15 mouse cellular contexts compared by ENCODE assay signal in the genomic region with DNA sequence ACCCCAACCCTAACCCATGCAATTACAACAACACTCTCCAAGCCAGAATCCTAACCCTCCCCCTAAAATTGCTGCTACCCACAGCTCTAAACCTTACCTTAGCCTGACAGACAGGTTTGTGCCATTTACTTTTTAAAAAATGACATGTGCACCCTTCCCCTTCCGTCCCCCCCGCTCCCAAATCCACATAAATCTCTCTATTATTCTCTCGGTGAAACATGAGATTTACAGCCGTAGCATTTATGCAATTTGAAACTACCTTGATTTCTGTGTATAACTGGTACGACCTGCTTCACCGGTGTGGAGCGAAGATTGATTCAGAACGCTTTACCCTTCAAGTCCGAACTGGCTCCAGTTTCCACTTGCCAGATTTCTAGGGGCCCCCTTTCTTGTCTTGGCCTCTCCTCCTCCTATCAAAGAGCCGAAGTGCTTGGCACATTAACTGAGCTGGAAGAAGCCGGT. TPM values are rescaled to one million over a fixed set of nuclear protein-coding genes. Genes with fewer than 3 reads are reported as not detected.
A peak's percentile ranks its signal among the peaks of the same experiment; 100 is the strongest.
DNase-seq lines count a peak whose midpoint lies in the region; ATAC-seq and TF ChIP-seq lines count a peak whose summit lies in the region.
"Had no signal": no experiment of that assay in that cellular context is flagged by ENCODE, and none has a peak within 500 bp of the region (broad histone marks: within the 10 kb centered on the region; RNA-seq: fewer than 3 reads in every experiment).

No protein-coding gene starts in this region.

- H3K36me3 ChIP-seq in hindbrain, embryonic 11.5 days (ENCODE audit: control insufficient read depth, insufficient read depth, low read length) = no peaks in the 10 kb centered on the region
- no peaks in the 10 kb centered on the region for H3K36me3 ChIP-seq in hindbrain, postnatal 0 days (ENCODE audit: insufficient read depth, low read length)
- H3K36me3 ChIP-seq in limb, embryonic 15.5 days = no peaks in the 10 kb centered on the region
- H3K36me3 ChIP-seq: neural tube, embryonic 15.5 days had no signal

- no peaks in the 10 kb centered on the region for H3K4me1 ChIP-seq in hindbrain, embryonic 11.5 days (replicated peaks; ENCODE audit: control insufficient read depth, insufficient read depth, low read length)
- no peaks in the 10 kb centered on the region for H3K4me1 ChIP-seq in hindbrain, postnatal 0 days (ENCODE audit: insufficient read depth, low read length)
- H3K4me1 ChIP-seq in limb, embryonic 15.5 days = no peaks in the 10 kb centered on the region
- H3K4me1 ChIP-seq: neural tube, embryonic 15.5 days had no signal

- H3K4me3 ChIP-seq in hindbrain, embryonic 11.5 days (ENCODE audit: low read depth, low read length) = no peak overlapping the region
- H3K4me3 ChIP-seq in hindbrain, postnatal 0 days (ENCODE audit: low read length) = no peak overlapping the region
- H3K4me3 ChIP-seq in limb, embryonic 15.5 days = no peak overlapping the region
- H3K4me3 ChIP-seq: left cerebral cortex, adult 2 months; neural tube, embryonic 15.5 days had no signal

- WGBS in hindbrain, embryonic 11.5 days = 79% methylated on average over 11 of the region's 11 CpGs
- WGBS in hindbrain, postnatal 0 days = 85% methylated on average over 11 of the region's 11 CpGs
- 34% methylated on average over 11 of the region's 11 CpGs for WGBS in limb, embryonic 15.5 days

- DNase-seq in hindbrain, embryonic 11.5 days (ENCODE audit: low spot score) = peak; percentile 4
- DNase-seq in hindbrain, postnatal 0 days (ENCODE audit: low spot score) = no peak
- DNase-seq in urinary bladder, adult 18-20 months (ENCODE audit: low spot score in 2 of 2) = peak; percentile 30 to 79
- DNase-seq in urinary bladder, adult 2 months (ENCODE audit: low spot score) = no peak
- no peak for DNase-seq in adrenal gland, postnatal 14 days
- DNase-seq in cerebellum, postnatal 14 days = no peak
- DNase-seq in gastrocnemius, postnatal 25 days = no peak
- DNase-seq: cerebellum, adult 11-12 months; right cerebral cortex, postnatal 25 days had no signal

- H3K9me3 ChIP-seq in hindbrain, embryonic 11.5 days (ENCODE audit: control insufficient read depth, low read length) = no peaks in the 10 kb centered on the region
- no peaks in the 10 kb centered on the region for H3K9me3 ChIP-seq in hindbrain, postnatal 0 days (ENCODE audit: low read length)
- H3K9me3 ChIP-seq in limb, embryonic 15.5 days = no peaks in the 10 kb centered on the region
- H3K9me3 ChIP-seq: neural tube, embryonic 15.5 days had no signal

- H3K9ac ChIP-seq in hindbrain, embryonic 11.5 days (ENCODE audit: low read depth, low read length) = no peak overlapping the region
- H3K9ac ChIP-seq in hindbrain, postnatal 0 days (replicated peaks; ENCODE audit: low read length) = no peak overlapping the region
- H3K9ac ChIP-seq in limb, embryonic 15.5 days = no peak overlapping the region
- H3K9ac ChIP-seq: neural tube, embryonic 15.5 days had no signal

- TF ChIP-seq CTCF in hindbrain, postnatal 0 days (IDR thresholded peaks at IDR 0.05; ENCODE audit: low read depth) = no peak

- no peak for ATAC-seq in hindbrain, embryonic 11.5 days (ENCODE audit: low FRiP score)
- ATAC-seq in hindbrain, postnatal 0 days = no peak
- ATAC-seq in limb, embryonic 15.5 days (ENCODE audit: insufficient number of reproducible peaks, low FRiP score, low TSS enrichment, low read depth) = no peak; the same call in 1 of the 2 replicates
- ATAC-seq: forebrain, embryonic 16.5 days; inflammation-experienced regulatory T-cells, adult 6 months had no signal

- no peak overlapping the region for H3K4me2 ChIP-seq in hindbrain, embryonic 11.5 days (replicated peaks; ENCODE audit: low read depth, low read length)
- H3K4me2 ChIP-seq in hindbrain, postnatal 0 days (ENCODE audit: low read depth, low read length) = no peak overlapping the region
- H3K4me2 ChIP-seq in limb, embryonic 15.5 days = no peak overlapping the region
- H3K4me2 ChIP-seq: neural tube, embryonic 15.5 days had no signal

- no peaks in the 10 kb centered on the region for H3K27me3 ChIP-seq in hindbrain, embryonic 11.5 days (ENCODE audit: control insufficient read depth, insufficient read depth, low read length)
- H3K27me3 ChIP-seq in hindbrain, postnatal 0 days (ENCODE audit: insufficient read depth, low read length) = no peaks in the 10 kb centered on the region
- H3K27me3 ChIP-seq in limb, embryonic 15.5 days = no peaks in the 10 kb centered on the region
- H3K27me3 ChIP-seq: neural tube, embryonic 15.5 days had no signal

- H3K27ac ChIP-seq in hindbrain, embryonic 11.5 days (ENCODE audit: low read depth, low read length) = no peak overlapping the region
- H3K27ac ChIP-seq in hindbrain, postnatal 0 days = no peak overlapping the region
- 0 out of 2 replicates have a peak overlapping the region, but pooled peaks have one; percentile 54 for H3K27ac ChIP-seq in limb, embryonic 15.5 days
- H3K27ac ChIP-seq: left cerebral cortex, adult 2 months; neural tube, embryonic 15.5 days had no signal

RNA-seq across cellular contexts. Expression of a gene that starts 38.4 kb away (rescaled TPM):
- 30.9 and 31.5 TPM in 2 replicates for polyA plus RNA-seq in hindbrain, embryonic 11.5 days (2014; fragmentation: Nextera tagmentation; extraction: Ambion mirVana)
- total RNA-seq in hindbrain, postnatal 0 days (2014; rRNA removed) = 29.3 and 36.0 TPM in 2 replicates
- 11.9 and 12.8 TPM in 2 replicates for polyA plus RNA-seq in hindbrain, postnatal 0 days (2015; fragmentation: Nextera tagmentation; extraction: Ambion mirVana)
- polyA plus RNA-seq in urinary bladder, adult 2 months (2012; rRNA removed) = 32.0 and 37.9 TPM in 2 replicates
- polyA plus RNA-seq in limb, embryonic 15.5 days (2015; fragmentation: Nextera tagmentation; extraction: Ambion mirVana) = 31.4 and 37.8 TPM in 2 replicates
- total RNA-seq in adrenal gland, postnatal 14 days (2021) = 37.8 and 40.2 TPM in 2 replicates
- 10 to 100 TPM; 24.0 to 30.0 TPM for total RNA-seq in gastrocnemius, postnatal 25 days (2021)
- total RNA-seq: granulocyte monocyte progenitor cell, adult 5-6 weeks had no signal
- polyA plus RNA-seq: inflammation-experienced regulatory T-cells, adult 6 months had no signal

RNA-seq across cellular contexts. Expression of a gene that starts 54.4 kb away (rescaled TPM):
- polyA plus RNA-seq in hindbrain, embryonic 11.5 days (2014; fragmentation: Nextera tagmentation; extraction: Ambion mirVana) = 32.6 and 33.8 TPM in 2 replicates
- 9.8 and 10.4 TPM in 2 replicates for total RNA-seq in hindbrain, postnatal 0 days (2014; rRNA removed)
- 28.3 and 29.0 TPM in 2 replicates for polyA plus RNA-seq in hindbrain, postnatal 0 days (2015; fragmentation: Nextera tagmentation; extraction: Ambion mirVana)
- polyA plus RNA-seq in urinary bladder, adult 2 months (2012; rRNA removed) = 8.4 and 10.3 TPM in 2 replicates
- 22.2 and 22.3 TPM in 2 replicates for polyA plus RNA-seq in limb, embryonic 15.5 days (2015; fragmentation: Nextera tagmentation; extraction: Ambion mirVana)
- total RNA-seq in adrenal gland, postnatal 14 days (2021) = 14.1 and 16.0 TPM in 2 replicates
- total RNA-seq in gastrocnemius, postnatal 25 days (2021) = 1 to 10 TPM; 3.7 to 4.3 TPM

Comparison
In these comparisons a context has a peak if more than half of its experiments do, and no peak if none do; other contexts are left out.
1. DNase-seq: peak in hindbrain, embryonic 11.5 days (single experiment) and urinary bladder, adult 18-20 months (2 of 2); none in hindbrain, postnatal 0 days (single experiment), urinary bladder, adult 2 months (single experiment), adrenal gland, postnatal 14 days (single experiment), cerebellum, postnatal 14 days (0 of 2) and gastrocnemius, postnatal 25 days (single experiment).